Mouse (Mus musculus): ENCODE data around the gene Thnsl2. TPM values are rescaled to one million over a fixed set of nuclear protein-coding genes. Genes with fewer than 3 reads are reported as not detected.
A peak's percentile ranks its signal among the peaks of the same experiment; 100 is the strongest.

Thnsl2 gene
- polyA plus RNA-seq, 1 experiment from 2014 or later = 3.2 TPM

GRCm38 (mm10) chr6:71129071-71129470 lies 15.2 kb downstream of the Thnsl2 start:
- no peak for ATAC-seq (replicated peaks)
- no peak overlapping the region for H3K4me3 ChIP-seq
- no peaks in the 10 kb centered on the region for H3K36me3 ChIP-seq
- no peaks in the 10 kb centered on the region for H3K27me3 ChIP-seq
- H3K4me1 ChIP-seq = no peaks in the 10 kb centered on the region
- no peak overlapping the region for H3K4me2 ChIP-seq (replicated peaks)
- no peaks in the 10 kb centered on the region for H3K9me3 ChIP-seq
- no peak overlapping the region for H3K27ac ChIP-seq (replicated peaks)
- no peak overlapping the region for H3K9ac ChIP-seq (replicated peaks)
- WGBS = 49% methylated on average over 4 of the region's 4 CpGs

GRCm38 (mm10) chr6:71126290-71126689 lies 17.9 kb downstream of the Thnsl2 start:
- no peaks in the 10 kb centered on the region for H3K9me3 ChIP-seq
- no peak for ATAC-seq (replicated peaks)
- 54% methylated on average over 3 of the region's 3 CpGs for WGBS

GRCm38 (mm10) chr6:71125043-71125893 lies 19.0 kb downstream of the Thnsl2 start:
- Histone ChIP-seq H3K4me1 (no peaks in the 10 kb centered on the region), H3K36me3 (no peaks in the 10 kb centered on the region), H3K9ac (replicated peaks) (no peak overlapping the region), H3K4me2 (replicated peaks) (no peak overlapping the region), H3K27ac (replicated peaks) (no peak overlapping the region), H3K27me3 (no peaks in the 10 kb centered on the region), H3K4me3 (no peak overlapping the region), H3K9me3 (no peaks in the 10 kb centered on the region)
- 3% methylated on average over 3 of the region's 3 CpGs for WGBS
- peak; percentile 83 for ATAC-seq (replicated peaks)

More at GRCm38 (mm10) chr6:71126290-71126689, 17.9 kb downstream of the Thnsl2 start:
- Histone ChIP-seq H3K4me1 (no peaks in the 10 kb centered on the region), H3K9ac (replicated peaks) (no peak overlapping the region), H3K36me3 (no peaks in the 10 kb centered on the region), H3K4me2 (replicated peaks) (no peak overlapping the region), H3K27ac (replicated peaks) (no peak overlapping the region), H3K4me3 (no peak overlapping the region), H3K27me3 (no peaks in the 10 kb centered on the region)

GRCm38 (mm10) chr6:71119577-71120254 lies 24.5 kb downstream of the Thnsl2 start:
- Histone ChIP-seq H3K36me3 (no peaks in the 10 kb centered on the region), H3K27ac (replicated peaks) (no peak overlapping the region), H3K27me3 (no peaks in the 10 kb centered on the region), H3K4me2 (replicated peaks) (no peak overlapping the region), H3K9ac (replicated peaks) (no peak overlapping the region), H3K4me3 (no peak overlapping the region), H3K4me1 (no peaks in the 10 kb centered on the region), H3K9me3 (no peaks in the 10 kb centered on the region)
- no peak for ATAC-seq (replicated peaks)
- WGBS = 10% methylated on average over 10 of the region's 10 CpGs

- no peak overlapping the region for H3K27ac ChIP-seq (replicated peaks)
- no peaks in the 10 kb centered on the region for H3K36me3 ChIP-seq
- H3K4me2 ChIP-seq (replicated peaks) = no peak overlapping the region
- WGBS = 67% methylated on average over 11 of the region's 11 CpGs
- no peak overlapping the region for H3K4me3 ChIP-seq
- no peaks in the 10 kb centered on the region for H3K9me3 ChIP-seq
- ATAC-seq (replicated peaks) = no peak
- H3K9ac ChIP-seq (replicated peaks) = no peak overlapping the region
- H3K27me3 ChIP-seq = no peaks in the 10 kb centered on the region
- no peaks in the 10 kb centered on the region for H3K4me1 ChIP-seq
Observed at GRCm38 (mm10) chr6:71111419-71112113, 32.7 kb downstream of the Thnsl2 start.

GRCm38 (mm10) chr6:71106170-71106945 lies 37.9 kb downstream of the Thnsl2 start:
- WGBS = 64% methylated on average over 19 of the region's 19 CpGs
- no peak overlapping the region for H3K9ac ChIP-seq (replicated peaks)
- no peaks in the 10 kb centered on the region for H3K27me3 ChIP-seq
- H3K27ac ChIP-seq (replicated peaks) = no peak overlapping the region
- no peak for ATAC-seq (replicated peaks)
- H3K4me2 ChIP-seq (replicated peaks) = no peak overlapping the region
- no peaks in the 10 kb centered on the region for H3K36me3 ChIP-seq
- H3K4me3 ChIP-seq = no peak overlapping the region
- no peaks in the 10 kb centered on the region for H3K9me3 ChIP-seq
- H3K4me1 ChIP-seq = no peaks in the 10 kb centered on the region

- Histone ChIP-seq H3K9ac (replicated peaks) (no peak overlapping the region), H3K27ac (replicated peaks) (no peak overlapping the region), H3K4me3 (no peak overlapping the region), H3K27me3 (no peaks in the 10 kb centered on the region), H3K4me1 (peaks cover 11% of the 10 kb centered on the region), H3K9me3 (no peaks in the 10 kb centered on the region), H3K4me2 (replicated peaks) (no peak overlapping the region), H3K36me3 (no peaks in the 10 kb centered on the region)
- 92% methylated on average over 3 of the region's 3 CpGs for WGBS
- no peak for ATAC-seq (replicated peaks)
Observed at GRCm38 (mm10) chr6:71096126-71096525, 48.1 kb downstream of the Thnsl2 start.

GRCm38 (mm10) chr6:71094693-71095092 lies 49.5 kb downstream of the Thnsl2 start:
- H3K36me3 ChIP-seq = no peaks in the 10 kb centered on the region
- WGBS = 54% methylated on average over 5 of the region's 5 CpGs
- ATAC-seq (replicated peaks) = peak; percentile 51; the same call in 1 of the 2 replicates
- H3K4me2 ChIP-seq (replicated peaks) = no peak overlapping the region
- H3K27me3 ChIP-seq = no peaks in the 10 kb centered on the region
- peaks cover 11% of the 10 kb centered on the region for H3K4me1 ChIP-seq
- no peaks in the 10 kb centered on the region for H3K9me3 ChIP-seq
- no peak overlapping the region; the same call in 1 of the 2 replicates for H3K27ac ChIP-seq (replicated peaks)
- no peak overlapping the region for H3K9ac ChIP-seq (replicated peaks)
- H3K4me3 ChIP-seq = no peak overlapping the region

GRCm38 (mm10) chr6:71093686-71094085 lies 50.6 kb downstream of the Thnsl2 start:
- WGBS = 85% methylated on average over 6 of the region's 6 CpGs
- Histone ChIP-seq H3K4me1 (peaks cover 11% of the 10 kb centered on the region), H3K36me3 (no peaks in the 10 kb centered on the region), H3K9ac (replicated peaks) (no peak overlapping the region), H3K9me3 (no peaks in the 10 kb centered on the region), H3K27ac (replicated peaks) (no peak overlapping the region), H3K4me2 (replicated peaks) (no peak overlapping the region), H3K4me3 (no peak overlapping the region), H3K27me3 (no peaks in the 10 kb centered on the region)
- no peak for ATAC-seq (replicated peaks)

- 95% methylated on average over 5 of the region's 5 CpGs for WGBS
- Histone ChIP-seq H3K4me1 (peaks cover 11% of the 10 kb centered on the region), H3K4me3 (no peak overlapping the region), H3K27me3 (no peaks in the 10 kb centered on the region), H3K36me3 (no peaks in the 10 kb centered on the region), H3K27ac (replicated peaks) (no peak overlapping the region), H3K4me2 (replicated peaks) (no peak overlapping the region), H3K9me3 (peaks cover 6% of the 10 kb centered on the region), H3K9ac (replicated peaks) (no peak overlapping the region)
- no peak for ATAC-seq (replicated peaks)
Observed at GRCm38 (mm10) chr6:71090475-71090874, 53.8 kb downstream of the Thnsl2 start.

- Histone ChIP-seq H3K4me3 (no peak overlapping the region), H3K36me3 (no peaks in the 10 kb centered on the region), H3K4me2 (replicated peaks) (no peak overlapping the region), H3K27me3 (no peaks in the 10 kb centered on the region), H3K9ac (replicated peaks) (no peak overlapping the region), H3K4me1 (peaks cover 7% of the 10 kb centered on the region), H3K9me3 (peaks cover 6% of the 10 kb centered on the region), H3K27ac (replicated peaks) (no peak overlapping the region)
- no peak for ATAC-seq (replicated peaks)
- 85% methylated on average over 4 of the region's 4 CpGs for WGBS
Observed at GRCm38 (mm10) chr6:71089735-71090134, 54.5 kb downstream of the Thnsl2 start.

All from forebrain, embryonic 15.5 days (tissue).